Mouse (Mus musculus) liver, embryonic 16.5 days (tissue): ENCODE measurements at regions not wholly inside any gene's neighbourhood (a gene's known extent, or its start where the extent isn't known, plus 50 kb on each side); places are given as distances from the start of the nearest gene placed in this dataset.

ENCODE experiments used
- ATAC-seq: fragments of 200-750 bp; cut with Nextera tagmentation; 2 replicates; pipeline ENCODE4 v1.8.0; 2017; ENCODE audit warnings: low read depth, mild to moderate bottlenecking, moderate number of reproducible peaks, moderate library complexity
- H3K27ac ChIP-seq: fragments of 300-500 bp; sonication (generic); 2 replicates; pipeline ENCODE4 v1.5.1; 2014; ENCODE audit warnings: mild to moderate bottlenecking, low read length
- H3K27me3 ChIP-seq: fragments of 300-500 bp; sonication (generic); 2 replicates; pipeline ENCODE4 v1.6.1; 2014; ENCODE audit warnings: low read depth, low read length, mixed read lengths; ENCODE audit not compliant: control insufficient read depth, insufficient read depth
- H3K36me3 ChIP-seq: fragments of 300-500 bp; sonication (generic); 2 replicates; pipeline ENCODE4 v1.6.1; 2014; ENCODE audit warnings: mild to moderate bottlenecking; ENCODE audit not compliant: control insufficient read depth, insufficient read depth
- H3K4me1 ChIP-seq: fragments of 300-500 bp; sonication (generic); 2 replicates; pipeline ENCODE4 v1.6.1; 2014; ENCODE audit warnings: low read depth, low read length, mixed read lengths; ENCODE audit not compliant: control insufficient read depth
- H3K4me2 ChIP-seq: fragments of 300-500 bp; sonication (generic); 2 replicates; pipeline ENCODE4 v1.6.1; 2014; ENCODE audit warnings: low read depth, low read length, mixed read lengths
- H3K4me3 ChIP-seq: fragments of 300-500 bp; sonication (generic); 2 replicates; pipeline ENCODE4 v1.5.1; 2014; ENCODE audit warnings: low read depth, mild to moderate bottlenecking, low read length
- H3K9ac ChIP-seq: fragments of 300-500 bp; sonication (generic); 2 replicates; pipeline ENCODE4 v1.6.1; 2014; ENCODE audit warnings: low read depth, low read length
- H3K9me3 ChIP-seq: fragments of 300-500 bp; sonication (generic); replicated peaks from 2 replicates; pipeline ENCODE4 v1.6.1; 2016; ENCODE audit warnings: low read length; ENCODE audit not compliant: control insufficient read depth
- WGBS: fragments of 180-500 bp; shearing (Covaris S2); extraction: QIAGEN DNeasy Blood & Tissue Kit; methylation state at CpG from one replicate; pipeline ENCODE4 v1.1.7; 2014; ENCODE audit not compliant: insufficient replicate concordance; 5-methylcytosine and 5-hydroxymethylcytosine counted together

GRCm38 (mm10) chr7:72947531-72947930 lies 427.8 kb upstream of the Rgma start:
- no peak overlapping the region for H3K9ac ChIP-seq
- no peaks in the 10 kb centered on the region for H3K9me3 ChIP-seq
- WGBS, result 58% methylated on average over 1 of the region's 1 CpGs
- ATAC-seq, result no peak
- H3K36me3 ChIP-seq, result no peaks in the 10 kb centered on the region
- H3K27ac ChIP-seq, result no peak overlapping the region
- no peaks in the 10 kb centered on the region for H3K27me3 ChIP-seq
- no peak overlapping the region for H3K4me2 ChIP-seq
- H3K4me3 ChIP-seq, result no peak overlapping the region
- no peaks in the 10 kb centered on the region for H3K4me1 ChIP-seq

GRCm38 (mm10) chr7:72948026-72948425 lies 427.3 kb upstream of the Rgma start:
- Histone ChIP-seq H3K27ac (no peak overlapping the region), H3K36me3 (no peaks in the 10 kb centered on the region), H3K4me3 (no peak overlapping the region), H3K9ac (no peak overlapping the region), H3K9me3 (no peaks in the 10 kb centered on the region), H3K27me3 (no peaks in the 10 kb centered on the region), H3K4me2 (no peak overlapping the region), H3K4me1 (no peaks in the 10 kb centered on the region)
- no peak for ATAC-seq
- WGBS, result 52% methylated on average over 5 of the region's 5 CpGs

GRCm38 (mm10) chr7:72948666-72949065 lies 426.6 kb upstream of the Rgma start:
- no peak for ATAC-seq
- Histone ChIP-seq H3K4me2 (no peak overlapping the region), H3K27ac (no peak overlapping the region), H3K9ac (no peak overlapping the region), H3K9me3 (no peaks in the 10 kb centered on the region), H3K4me3 (no peak overlapping the region), H3K36me3 (no peaks in the 10 kb centered on the region), H3K4me1 (no peaks in the 10 kb centered on the region), H3K27me3 (no peaks in the 10 kb centered on the region)
- WGBS, result 17% methylated on average over 3 of the region's 3 CpGs

- H3K9ac ChIP-seq, result no peak overlapping the region
- no peak overlapping the region for H3K4me3 ChIP-seq
- no peaks in the 10 kb centered on the region for H3K9me3 ChIP-seq
- ATAC-seq, result no peak
- no peaks in the 10 kb centered on the region for H3K27me3 ChIP-seq
- H3K4me2 ChIP-seq, result no peak overlapping the region
- no peak overlapping the region for H3K27ac ChIP-seq
- no peaks in the 10 kb centered on the region for H3K4me1 ChIP-seq
- H3K36me3 ChIP-seq, result no peaks in the 10 kb centered on the region
- WGBS, result 45% methylated on average over 7 of the region's 7 CpGs
These were observed 425.4 kb upstream of the Rgma start for GRCm38 (mm10) chr7:72949886-72950285.

- Histone ChIP-seq H3K4me2 (no peak overlapping the region), H3K4me3 (no peak overlapping the region), H3K27me3 (no peaks in the 10 kb centered on the region), H3K27ac (no peak overlapping the region), H3K4me1 (no peaks in the 10 kb centered on the region), H3K9me3 (no peaks in the 10 kb centered on the region), H3K9ac (no peak overlapping the region), H3K36me3 (no peaks in the 10 kb centered on the region)
- no peak for ATAC-seq
- WGBS, result 58% methylated on average over 4 of the region's 4 CpGs
These were observed 417.6 kb upstream of the Rgma start for GRCm38 (mm10) chr7:72957674-72958073.

- Histone ChIP-seq H3K4me3 (no peak overlapping the region), H3K36me3 (no peaks in the 10 kb centered on the region), H3K27ac (no peak overlapping the region), H3K4me1 (no peaks in the 10 kb centered on the region), H3K9ac (no peak overlapping the region), H3K9me3 (no peaks in the 10 kb centered on the region), H3K27me3 (no peaks in the 10 kb centered on the region), H3K4me2 (no peak overlapping the region)
- WGBS, result 58% methylated on average over 4 of the region's 4 CpGs
- no peak for ATAC-seq
These were observed 414.0 kb upstream of the Rgma start for GRCm38 (mm10) chr7:72961321-72961720.

DNA sequence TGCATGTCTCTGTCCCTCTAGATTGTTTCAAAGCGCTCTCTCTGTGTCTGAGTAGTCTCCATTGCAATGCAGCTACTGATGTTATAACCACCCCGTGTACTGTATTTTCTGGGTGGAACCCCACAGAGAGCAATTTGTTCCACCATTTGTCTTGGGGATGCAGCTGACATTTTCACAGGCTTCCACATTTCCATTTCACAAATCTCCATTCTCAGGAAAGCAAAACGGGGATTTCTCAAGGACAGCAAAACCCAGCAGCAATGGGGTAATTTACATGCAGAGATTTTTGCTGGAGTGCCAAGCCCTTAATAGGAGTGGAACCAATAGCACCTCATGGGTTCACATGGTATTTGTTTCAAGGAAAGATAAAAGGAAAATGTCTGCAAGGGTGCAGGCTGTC lies 412.5 kb upstream of the Rgma start:
- no peak overlapping the region for H3K9ac ChIP-seq
- H3K36me3 ChIP-seq, result no peaks in the 10 kb centered on the region
- H3K27me3 ChIP-seq, result no peaks in the 10 kb centered on the region
- no peak for ATAC-seq
- H3K4me3 ChIP-seq, result no peak overlapping the region
- no peaks in the 10 kb centered on the region for H3K4me1 ChIP-seq
- 39% methylated on average over 3 of the region's 3 CpGs for WGBS
- H3K27ac ChIP-seq, result no peak overlapping the region
- H3K9me3 ChIP-seq, result no peaks in the 10 kb centered on the region
- no peak overlapping the region for H3K4me2 ChIP-seq

GRCm38 (mm10) chr7:72963908-72964307 lies 411.4 kb upstream of the Rgma start:
- ATAC-seq, result no peak
- H3K4me2 ChIP-seq, result no peak overlapping the region
- H3K4me3 ChIP-seq, result no peak overlapping the region
- H3K4me1 ChIP-seq, result no peaks in the 10 kb centered on the region
- H3K27ac ChIP-seq, result no peak overlapping the region
- 44% methylated on average over 3 of the region's 3 CpGs for WGBS
- no peaks in the 10 kb centered on the region for H3K36me3 ChIP-seq
- no peaks in the 10 kb centered on the region for H3K9me3 ChIP-seq
- H3K27me3 ChIP-seq, result no peaks in the 10 kb centered on the region
- H3K9ac ChIP-seq, result no peak overlapping the region

- Histone ChIP-seq H3K9me3 (no peaks in the 10 kb centered on the region), H3K27me3 (no peaks in the 10 kb centered on the region)
- no peak for ATAC-seq
These were observed 407.1 kb upstream of the Rgma start for GRCm38 (mm10) chr7:72968193-72968592.

More at GRCm38 (mm10) chr7:72968193-72968592, 407.1 kb upstream of the Rgma start:
- Histone ChIP-seq H3K4me2 (no peak overlapping the region), H3K4me3 (no peak overlapping the region), H3K36me3 (no peaks in the 10 kb centered on the region), H3K9ac (no peak overlapping the region), H3K4me1 (no peaks in the 10 kb centered on the region), H3K27ac (no peak overlapping the region)
- WGBS, result 67% methylated on average over 4 of the region's 4 CpGs
